Mouse (Mus musculus) kidney, embryonic 16.5 days (tissue): Measurements from ENCODE around the gene Cyth1. TPM values are rescaled to one million over a fixed set of nuclear protein-coding genes. Genes with fewer than 3 reads are reported as not detected.
A peak's percentile ranks its signal among the peaks of the same experiment; 100 is the strongest.

Source experiments
- ATAC-seq: fragments of 200-750 bp; cut with Nextera tagmentation; 2 replicates; pipeline ENCODE4 v1.8.0; 2017; ENCODE audit warnings: moderate TSS enrichment; ENCODE audit not compliant: low FRiP score, low TSS enrichment
- H3K27ac ChIP-seq: fragments of 300-500 bp; sonication (generic); 2 replicates; pipeline ENCODE4 v1.5.1; 2014; ENCODE audit warnings: low read length
- H3K27me3 ChIP-seq: fragments of 300-500 bp; sonication (generic); 2 replicates; pipeline ENCODE4 v1.6.1; 2014; ENCODE audit warnings: low read length, control low read depth, mixed read lengths; ENCODE audit not compliant: insufficient read depth
- H3K36me3 ChIP-seq: fragments of 300-500 bp; sonication (generic); 2 replicates; pipeline ENCODE4 v1.6.1; 2014; ENCODE audit warnings: low read length, control low read depth, mixed read lengths; ENCODE audit not compliant: insufficient read depth
- H3K4me1 ChIP-seq: fragments of 300-500 bp; sonication (generic); 2 replicates; pipeline ENCODE4 v1.6.1; 2014; ENCODE audit warnings: low read length, control low read depth, mixed read lengths; ENCODE audit not compliant: insufficient read depth
- H3K4me2 ChIP-seq: fragments of 300-500 bp; sonication (generic); replicated peaks from 2 replicates; pipeline ENCODE4 v1.6.1; 2014; ENCODE audit warnings: low read depth, low read length
- H3K4me3 ChIP-seq: fragments of 300-500 bp; sonication (generic); 2 replicates; pipeline ENCODE4 v1.5.1; 2014; ENCODE audit warnings: mild to moderate bottlenecking, low read length
- H3K9ac ChIP-seq: fragments of 300-500 bp; sonication (generic); replicated peaks from 2 replicates; pipeline ENCODE4 v1.6.1; 2014; ENCODE audit warnings: low read length
- H3K9me3 ChIP-seq: fragments of 300-500 bp; sonication (generic); 2 replicates; pipeline ENCODE4 v1.6.1; 2016; ENCODE audit warnings: low read length, control low read depth
- WGBS: fragments of 180-500 bp; shearing (Covaris S2); extraction: QIAGEN DNeasy Blood & Tissue Kit; methylation state at CpG from one replicate; pipeline ENCODE4 v1.1.7; 2014; 5-methylcytosine and 5-hydroxymethylcytosine counted together
- polyA plus RNA-seq: library from polyadenylated mRNA; unstranded; fragments of >200 nt; fragmentation: Nextera tagmentation; extraction: Ambion mirVana; gene quantifications from 2 replicates; pipeline ENCODE4 v1.2.1, GENCODE M21; 2015

Cyth1 gene
- polyA plus RNA-seq, 1 experiment from 2014 or later: 17.9 TPM

GRCm38 (mm10) chr11:118166626-118167025 is 81.8 kb downstream of the Cyth1 start:
- Histone ChIP-seq H3K4me1 (peaks cover 13% of the 10 kb centered on the region), H3K27ac (no peak overlapping the region), H3K36me3 (peaks cover 30% of the 10 kb centered on the region)

GRCm38 (mm10) chr11:118165681-118166080 is 82.7 kb downstream of the Cyth1 start:
- H3K27me3 ChIP-seq: no peaks in the 10 kb centered on the region
- H3K36me3 ChIP-seq: peaks cover 28% of the 10 kb centered on the region
- peak overlapping the region; percentile 31; the same call in 1 of the 2 replicates for H3K9ac ChIP-seq
- peaks cover 21% of the 10 kb centered on the region for H3K4me1 ChIP-seq
- WGBS: 45% methylated on average over 11 of the region's 11 CpGs
- peak overlapping the region; percentile 74 for H3K27ac ChIP-seq
- ATAC-seq: 0 out of 2 replicates have a peak, but pooled peaks have one; percentile 14
- no peaks in the 10 kb centered on the region for H3K9me3 ChIP-seq
- no peak overlapping the region for H3K4me3 ChIP-seq
- no peak overlapping the region for H3K4me2 ChIP-seq

More at GRCm38 (mm10) chr11:118166626-118167025, 81.8 kb downstream of the Cyth1 start:
- Histone ChIP-seq H3K9me3 (no peaks in the 10 kb centered on the region), H3K27me3 (no peaks in the 10 kb centered on the region), H3K4me3 (no peak overlapping the region), H3K4me2 (no peak overlapping the region), H3K9ac (no peak overlapping the region)
- ATAC-seq: no peak
- WGBS: 83% methylated on average over 5 of the region's 5 CpGs

GRCm38 (mm10) chr11:118164566-118164965 is 83.8 kb downstream of the Cyth1 start:
- H3K4me1 ChIP-seq: peaks cover 21% of the 10 kb centered on the region
- no peak for ATAC-seq
- H3K4me3 ChIP-seq: no peak overlapping the region
- peaks cover 24% of the 10 kb centered on the region for H3K36me3 ChIP-seq
- WGBS: 74% methylated on average over 8 of the region's 8 CpGs
- H3K9ac ChIP-seq: no peak overlapping the region
- no peaks in the 10 kb centered on the region for H3K9me3 ChIP-seq
- H3K27me3 ChIP-seq: no peaks in the 10 kb centered on the region
- H3K4me2 ChIP-seq: no peak overlapping the region
- no peak overlapping the region for H3K27ac ChIP-seq

GRCm38 (mm10) chr11:118162245-118162644 is 86.1 kb downstream of the Cyth1 start:
- Histone ChIP-seq H3K9ac (no peak overlapping the region), H3K4me1 (peaks cover 21% of the 10 kb centered on the region), H3K9me3 (no peaks in the 10 kb centered on the region), H3K27ac (peak overlapping the region; percentile 57; the same call in 1 of the 2 replicates), H3K4me3 (no peak overlapping the region), H3K27me3 (no peaks in the 10 kb centered on the region), H3K36me3 (peaks cover 14% of the 10 kb centered on the region), H3K4me2 (no peak overlapping the region)
- ATAC-seq: peak; percentile 53; the same call in 1 of the 2 replicates
- WGBS: 35% methylated on average over 10 of the region's 10 CpGs

GRCm38 (mm10) chr11:118161240-118161639 is 87.2 kb downstream of the Cyth1 start:
- Histone ChIP-seq H3K27ac (peak overlapping the region; percentile 41; the same call in 1 of the 2 replicates), H3K4me3 (no peak overlapping the region)
- peak; percentile 52 for ATAC-seq

GRCm38 (mm10) chr11:118160763-118161162 is 87.6 kb downstream of the Cyth1 start:
- no peak overlapping the region for H3K9ac ChIP-seq
- no peak overlapping the region for H3K4me2 ChIP-seq
- no peak for ATAC-seq
- no peak overlapping the region for H3K4me3 ChIP-seq
- WGBS: 80% methylated on average over 2 of the region's 2 CpGs
- peaks cover 6% of the 10 kb centered on the region for H3K36me3 ChIP-seq
- H3K27ac ChIP-seq: peak overlapping the region; percentile 41; the same call in 1 of the 2 replicates
- H3K27me3 ChIP-seq: no peaks in the 10 kb centered on the region
- H3K4me1 ChIP-seq: peaks cover 24% of the 10 kb centered on the region
- H3K9me3 ChIP-seq: peaks cover 4% of the 10 kb centered on the region; the same call in 1 of the 2 replicates

More at GRCm38 (mm10) chr11:118161240-118161639, 87.2 kb downstream of the Cyth1 start:
- no peak overlapping the region for H3K9ac ChIP-seq
- H3K4me1 ChIP-seq: peaks cover 24% of the 10 kb centered on the region
- H3K9me3 ChIP-seq: no peaks in the 10 kb centered on the region
- H3K27me3 ChIP-seq: no peaks in the 10 kb centered on the region
- H3K4me2 ChIP-seq: no peak overlapping the region
- H3K36me3 ChIP-seq: peaks cover 11% of the 10 kb centered on the region
- WGBS: 39% methylated on average over 6 of the region's 6 CpGs

- Histone ChIP-seq H3K9ac (no peak overlapping the region), H3K4me1 (peaks cover 19% of the 10 kb centered on the region), H3K36me3 (no peaks in the 10 kb centered on the region; the same call in 1 of the 2 replicates), H3K4me2 (no peak overlapping the region), H3K9me3 (peaks cover 6% of the 10 kb centered on the region; the same call in 1 of the 2 replicates), H3K27me3 (no peaks in the 10 kb centered on the region), H3K4me3 (no peak overlapping the region), H3K27ac (no peak overlapping the region)
- no peak for ATAC-seq
- 73% methylated on average over 4 of the region's 4 CpGs for WGBS
These were observed 89.6 kb downstream of the Cyth1 start for GRCm38 (mm10) chr11:118158753-118159152.

GRCm38 (mm10) chr11:118156480-118157060 is 91.8 kb downstream of the Cyth1 start:
- no peaks in the 10 kb centered on the region for H3K27me3 ChIP-seq
- 31% methylated on average over 8 of the region's 8 CpGs for WGBS
- H3K4me3 ChIP-seq: no peak overlapping the region
- H3K4me2 ChIP-seq: no peak overlapping the region
- no peak for ATAC-seq
- H3K9me3 ChIP-seq: peaks cover 6% of the 10 kb centered on the region; the same call in 1 of the 2 replicates
- H3K27ac ChIP-seq: 0 out of 2 replicates have a peak overlapping the region, but pooled peaks have one; percentile 2
- H3K9ac ChIP-seq: no peak overlapping the region
- H3K4me1 ChIP-seq: peaks cover 10% of the 10 kb centered on the region
- H3K36me3 ChIP-seq: no peaks in the 10 kb centered on the region

GRCm38 (mm10) chr11:118152964-118153363 is 95.4 kb downstream of the Cyth1 start:
- Histone ChIP-seq H3K36me3 (no peaks in the 10 kb centered on the region), H3K27ac (no peak overlapping the region), H3K27me3 (no peaks in the 10 kb centered on the region), H3K9ac (no peak overlapping the region), H3K4me2 (no peak overlapping the region), H3K4me3 (no peak overlapping the region), H3K9me3 (peaks cover 10% of the 10 kb centered on the region), H3K4me1 (peaks cover 12% of the 10 kb centered on the region)
- ATAC-seq: no peak
- WGBS: 77% methylated on average over 4 of the region's 4 CpGs
